10 mouse cellular contexts compared by ENCODE assay signal in genomic region chr2:129514923-129515920, GRCm38 (mm10). TPM values are rescaled to one million over a fixed set of nuclear protein-coding genes. Genes with fewer than 3 reads are reported as not detected.
DNase-seq lines count a peak whose midpoint lies in the region; ATAC-seq lines count a peak whose summit lies in the region.
"Had no signal": no experiment of that assay in that cellular context is flagged by ENCODE, and none has a peak within 500 bp of the region (broad histone marks: within the 10 kb centered on the region; RNA-seq: fewer than 3 reads in every experiment).

No protein-coding gene starts in this region.

- peak; percentile 95 for DNase-seq in heart, adult 11 months
- DNase-seq in heart, adult 8-10 months (ENCODE audit: low spot score) = no peak
- DNase-seq in right cerebral cortex, postnatal 10 days (ENCODE audit: low spot score in 2 of 2) = peak; percentile 49 to 55
- DNase-seq in right cerebral cortex, postnatal 14 days = no peak
- DNase-seq in telencephalon, adult 2 months (ENCODE audit: low read depth, low spot score) = peak; percentile 21
- no peak for DNase-seq in urinary bladder, postnatal 10 days (ENCODE audit: low spot score)
- no peak for DNase-seq in layer of hippocampus, postnatal 10 days (ENCODE audit: low spot score in 2 of 2)

- no peaks in the 10 kb centered on the region for H3K27me3 ChIP-seq in lung, embryonic 16.5 days (ENCODE audit: control insufficient read depth, insufficient read depth, low read depth, low read length)

- H3K4me1 ChIP-seq in lung, embryonic 16.5 days (replicated peaks; ENCODE audit: control insufficient read depth, insufficient read depth, low read length) = peaks cover 3% of the 10 kb centered on the region; the same call in 1 of the 2 replicates

- H3K4me3 ChIP-seq in lung, embryonic 16.5 days (ENCODE audit: low read length) = no peak overlapping the region
- H3K4me3 ChIP-seq: erythroblast, embryonic 14.5 days had no signal

- H3K4me2 ChIP-seq in lung, embryonic 16.5 days (ENCODE audit: low read depth, low read length) = peak overlapping the region; percentile 9

- 35% methylated on average over 16 of the region's 16 CpGs for WGBS in lung, embryonic 16.5 days

- peak overlapping the region; percentile 49 for H3K27ac ChIP-seq in lung, embryonic 16.5 days (ENCODE audit: low read length)

- ATAC-seq in lung, embryonic 16.5 days (ENCODE audit: low read depth) = peak; percentile 79; the same call in 1 of the 2 replicates

- H3K9ac ChIP-seq in lung, embryonic 16.5 days (ENCODE audit: low read length) = no peak overlapping the region

- no peaks in the 10 kb centered on the region for H3K36me3 ChIP-seq in lung, embryonic 16.5 days (ENCODE audit: control insufficient read depth, insufficient read depth, low read length)

- H3K9me3 ChIP-seq in lung, embryonic 16.5 days (ENCODE audit: control insufficient read depth, low read length) = no peaks in the 10 kb centered on the region

RNA-seq across cellular contexts. Expression of gene F830045P16Rik, which starts 21.2 kb away (rescaled TPM):
- under 1 TPM in 2 of 4 experiments, not detected in 2; 0.16 to 0.22 TPM for total RNA-seq in heart, adult 8-10 months (2022)
- polyA plus RNA-seq in lung, embryonic 16.5 days (2015; fragmentation: Nextera tagmentation; extraction: Ambion mirVana) = not detected in 2 replicates
- under 1 TPM in 1 of 2 experiments, not detected in 1; 0.18 TPM for total RNA-seq in layer of hippocampus, postnatal 10 days (2021)
- total RNA-seq: ES-E14 had no signal
- polyA plus RNA-seq: erythroblast, embryonic 14.5 days had no signal

Comparison
In these comparisons a context has a peak if more than half of its experiments do, and no peak if none do; other contexts are left out.
1. DNase-seq: peak in heart, adult 11 months (single experiment), right cerebral cortex, postnatal 10 days (2 of 2) and telencephalon, adult 2 months (single experiment); none in heart, adult 8-10 months (single experiment), right cerebral cortex, postnatal 14 days (single experiment), urinary bladder, postnatal 10 days (single experiment) and layer of hippocampus, postnatal 10 days (0 of 2).